Mouse (Mus musculus) testis, postnatal 14 days (tissue): Measurements from ENCODE around the gene Tcta.
"Not testable (repeated sequence)": the region's sequence is repeated elsewhere in the genome, so short reads cannot be mapped to it uniquely, and the experiment has no call there.

Experiments used
- DNase-seq: peaks from one replicate; pipeline ENCODE4 v3.0.0; 2021; ENCODE audit warnings: low spot score

Tcta gene

GRCm38 (mm10) chr9:108305629-108306520 lies at the start of gene Tcta, which contains the start of gene Rhoa:
Tcta (minus strand) TSS chr9:108306160.
Rhoa (plus strand) TSS chr9:108306129.
- DNase-seq = peak; percentile 99

- no peak for DNase-seq
Observed at GRCm38 (mm10) chr9:108349727-108350126, 43.8 kb upstream of the Tcta start.

- peak; percentile 78 for DNase-seq
Observed at GRCm38 (mm10) chr9:108348290-108348680, 42.3 kb upstream of the Tcta start.

GRCm38 (mm10) chr9:108347540-108348289 lies 41.8 kb upstream of the Tcta start, which contains the start of gene Usp4:
Usp4 (plus strand) TSS chr9:108347853.
- peak; percentile 85 for DNase-seq

GRCm38 (mm10) chr9:108347024-108347423 lies 41.1 kb upstream of the Tcta start:
- no peak for DNase-seq

GRCm38 (mm10) chr9:108344471-108344870 lies 38.5 kb upstream of the Tcta start:
- DNase-seq = no peak

- no peak for DNase-seq
Observed at GRCm38 (mm10) chr9:108343835-108344234, 37.9 kb upstream of the Tcta start.

- no peak for DNase-seq
Observed at GRCm38 (mm10) chr9:108343331-108343730, 37.4 kb upstream of the Tcta start.

GRCm38 (mm10) chr9:108342301-108342831 lies 36.4 kb upstream of the Tcta start:
- DNase-seq = no peak

- no peak for DNase-seq
Observed at GRCm38 (mm10) chr9:108341801-108342200, 35.8 kb upstream of the Tcta start.

GRCm38 (mm10) chr9:108341139-108341475 lies 35.1 kb upstream of the Tcta start:
- DNase-seq = no peak

GRCm38 (mm10) chr9:108340258-108341138 lies 34.5 kb upstream of the Tcta start:
- no peak for DNase-seq

GRCm38 (mm10) chr9:108339886-108340257 lies 33.9 kb upstream of the Tcta start:
- DNase-seq = no peak

- DNase-seq = peak; percentile 88
Observed at GRCm38 (mm10) chr9:108338886-108339781, 33.2 kb upstream of the Tcta start, which contains the start of gene Gpx1. Gpx1 (plus strand) TSS chr9:108338903.

- no peak for DNase-seq
Observed at GRCm38 (mm10) chr9:108338551-108338885, 32.6 kb upstream of the Tcta start.

GRCm38 (mm10) chr9:108337848-108338550 lies 32.0 kb upstream of the Tcta start:
- DNase-seq = no peak

- DNase-seq = no peak
Observed at GRCm38 (mm10) chr9:108325811-108326210, 19.9 kb upstream of the Tcta start.

- DNase-seq = no peak
Observed at GRCm38 (mm10) chr9:108324784-108325183, 18.8 kb upstream of the Tcta start.

GRCm38 (mm10) chr9:108322054-108322453 lies 16.1 kb upstream of the Tcta start:
- DNase-seq = not testable (repeated sequence)

- DNase-seq = no peak
Observed at GRCm38 (mm10) chr9:108318462-108318861, 12.5 kb upstream of the Tcta start.
